Mouse (Mus musculus) embryonic facial prominence, embryonic 11.5 days (tissue): ENCODE data around the gene Spint3. TPM values are rescaled to one million over a fixed set of nuclear protein-coding genes. Genes with fewer than 3 reads are reported as not detected.
"Not testable (repeated sequence)": the region's sequence is repeated elsewhere in the genome, so short reads cannot be mapped to it uniquely, and the experiment has no call there.

ENCODE experiments used
- ATAC-seq: fragments of 200-750 bp; cut with Nextera tagmentation; replicated peaks from 2 replicates; pipeline ENCODE4 v1.8.0; 2017; ENCODE audit warnings: low read depth; ENCODE audit not compliant: insufficient number of reproducible peaks, low FRiP score, low TSS enrichment
- DNase-seq: peaks from one replicate; pipeline ENCODE4 v3.0.0-alpha.2; 2015; ENCODE audit warnings: low spot score
- H3K27ac ChIP-seq: fragments of 300-500 bp; sonication (generic); replicated peaks from 2 replicates; pipeline ENCODE4 v1.5.1; 2014; ENCODE audit warnings: mild to moderate bottlenecking, low read depth, low read length, control low read depth
- H3K27me3 ChIP-seq: fragments of 300-500 bp; sonication (generic); 2 replicates; pipeline ENCODE4 v1.6.1; 2014; ENCODE audit warnings: mild to moderate bottlenecking, low read length, moderate library complexity, mixed read lengths; ENCODE audit not compliant: control insufficient read depth, insufficient read depth
- H3K36me3 ChIP-seq: fragments of 300-500 bp; sonication (generic); replicated peaks from 2 replicates; pipeline ENCODE4 v1.6.1; 2014; ENCODE audit warnings: low read depth, mild to moderate bottlenecking, low read length, moderate library complexity, mixed read lengths; ENCODE audit not compliant: control insufficient read depth, insufficient read depth
- H3K4me1 ChIP-seq: fragments of 300-500 bp; sonication (generic); 2 replicates; pipeline ENCODE4 v1.6.1; 2014; ENCODE audit warnings: low read length, mixed read lengths; ENCODE audit not compliant: control insufficient read depth, insufficient read depth
- H3K4me2 ChIP-seq: fragments of 300-500 bp; sonication (generic); 2 replicates; pipeline ENCODE4 v1.6.1; 2014; ENCODE audit warnings: low read depth, mild to moderate bottlenecking, control low read depth, low read length, moderate library complexity
- H3K4me3 ChIP-seq: fragments of 300-500 bp; sonication (generic); 2 replicates; pipeline ENCODE4 v1.5.1; 2014; ENCODE audit warnings: low read depth, low read length, control low read depth
- H3K9ac ChIP-seq: fragments of 300-500 bp; sonication (generic); replicated peaks from 2 replicates; pipeline ENCODE4 v1.6.1; 2014; ENCODE audit warnings: mild to moderate bottlenecking, control low read depth, low read length
- H3K9me3 ChIP-seq: fragments of 300-500 bp; sonication (generic); replicated peaks from 2 replicates; pipeline ENCODE4 v1.6.1; 2016; ENCODE audit warnings: mild to moderate bottlenecking, low read length, inconsistent platforms, mixed read lengths; ENCODE audit not compliant: control insufficient read depth
- WGBS: fragments of 180-500 bp; shearing (Covaris S2); extraction: QIAGEN DNeasy Blood & Tissue Kit; methylation state at CpG from one replicate; pipeline ENCODE4 v1.1.7; 2014; 5-methylcytosine and 5-hydroxymethylcytosine counted together
- polyA plus RNA-seq: library from polyadenylated mRNA; unstranded; fragments of >200 nt; fragmentation: Nextera tagmentation; extraction: Ambion mirVana; gene quantifications from 2 replicates; pipeline ENCODE4 v1.2.1, GENCODE M21; 2014

Gene Spint3
- polyA plus RNA-seq, 1 experiment from 2014 or later, result not detected

DNA sequence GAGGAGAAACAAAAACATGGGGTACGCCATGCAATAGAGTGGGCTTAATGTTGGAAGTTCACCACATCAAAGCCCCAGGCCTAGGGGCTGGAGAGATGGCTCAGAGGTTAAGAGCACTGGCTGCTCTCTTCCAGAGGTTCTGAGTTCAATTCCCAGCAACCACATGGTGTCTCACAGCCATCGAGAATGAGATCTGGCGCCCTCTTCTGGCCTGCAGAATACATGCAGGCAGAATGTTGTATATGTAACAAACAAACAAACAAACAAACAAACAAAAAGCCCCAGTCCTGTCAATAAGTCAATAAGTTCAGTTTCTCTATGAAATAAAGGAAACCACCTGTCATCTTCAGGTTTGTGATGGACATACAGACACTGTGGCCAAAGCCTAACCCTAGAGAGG, 26.9 kb upstream of the Spint3 start:
- Histone ChIP-seq H3K4me1 (no peaks in the 10 kb centered on the region), H3K27me3 (no peaks in the 10 kb centered on the region), H3K9me3 (no peaks in the 10 kb centered on the region), H3K4me2 (no peak overlapping the region), H3K36me3 (no peaks in the 10 kb centered on the region), H3K4me3 (no peak overlapping the region), H3K9ac (no peak overlapping the region), H3K27ac (no peak overlapping the region)
- ATAC-seq, result no peak
- 64% methylated on average over 3 of the region's 3 CpGs for WGBS
- DNase-seq, result no peak

DNA sequence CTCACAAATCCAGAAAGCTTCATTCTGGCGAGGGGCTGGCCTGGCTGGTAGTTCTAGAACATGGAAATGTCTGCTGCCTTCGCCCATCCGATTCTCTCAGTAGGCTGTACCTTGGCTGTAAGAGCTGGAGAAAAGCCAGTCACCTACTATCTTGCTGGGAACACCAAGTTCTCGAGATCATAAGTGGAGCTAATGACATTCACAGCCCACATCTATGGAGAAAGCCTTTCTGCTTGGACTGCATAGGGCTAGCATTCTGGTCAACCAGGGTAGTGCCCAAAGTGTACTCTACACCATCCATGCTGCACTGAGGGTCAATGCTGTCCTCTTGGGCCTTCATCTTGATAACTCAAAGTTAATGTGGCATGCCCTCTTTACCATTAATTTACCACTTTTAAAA, 20.2 kb upstream of the Spint3 start, which contains the start of gene Eppin:
Eppin (minus strand) TSS at position 101 of the 400 bp plus-strand sequence.
- Histone ChIP-seq H3K4me2 (no peak within 1 kb of the TSS), H3K9me3 (no peaks in the 10 kb centered on the region), H3K27me3 (no peaks in the 10 kb centered on the region), H3K4me3 (no peak within 1 kb of the TSS), H3K27ac (no peak within 1 kb of the TSS), H3K4me1 (no peaks in the 10 kb centered on the region), H3K9ac (no peak within 1 kb of the TSS), H3K36me3 (no peaks in the 10 kb centered on the region)
- ATAC-seq (no peak), DNase-seq (no peak)
- WGBS, result 77% methylated on average over 4 of the region's 4 CpGs

DNA sequence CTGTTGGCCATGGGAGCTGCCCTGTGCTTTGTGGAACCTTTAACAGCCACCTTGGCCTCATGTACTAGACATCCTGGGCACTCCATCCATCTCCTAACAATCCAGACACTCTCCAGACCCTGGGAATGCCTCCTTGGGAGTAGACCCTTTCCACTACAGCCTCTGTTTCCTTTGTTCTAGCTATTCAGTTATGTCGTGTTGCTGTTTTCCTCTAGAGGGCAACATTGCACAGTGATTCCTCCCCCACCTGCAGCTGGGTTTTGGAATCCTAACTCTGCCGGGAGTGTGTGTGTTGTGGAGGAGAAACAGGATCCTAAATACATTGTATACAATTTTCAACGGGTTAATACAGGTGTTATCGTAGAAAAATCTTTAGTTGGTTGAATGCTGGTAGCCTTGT, 18.8 kb upstream of the Spint3 start:
- H3K36me3 ChIP-seq, result no peaks in the 10 kb centered on the region
- DNase-seq (peak; percentile 81), ATAC-seq (0 out of 2 replicates have a peak, but pooled peaks have one; percentile 44)
- WGBS, result 5% methylated on average over 4 of the region's 4 CpGs
- H3K9ac ChIP-seq, result 0 out of 2 replicates have a peak overlapping the region, but pooled peaks have one; percentile 25
- H3K4me2 ChIP-seq, result no peak overlapping the region
- H3K27me3 ChIP-seq, result no peaks in the 10 kb centered on the region
- no peak overlapping the region for H3K4me3 ChIP-seq
- no peaks in the 10 kb centered on the region for H3K9me3 ChIP-seq
- H3K27ac ChIP-seq, result no peak overlapping the region
- H3K4me1 ChIP-seq, result no peaks in the 10 kb centered on the region

DNA sequence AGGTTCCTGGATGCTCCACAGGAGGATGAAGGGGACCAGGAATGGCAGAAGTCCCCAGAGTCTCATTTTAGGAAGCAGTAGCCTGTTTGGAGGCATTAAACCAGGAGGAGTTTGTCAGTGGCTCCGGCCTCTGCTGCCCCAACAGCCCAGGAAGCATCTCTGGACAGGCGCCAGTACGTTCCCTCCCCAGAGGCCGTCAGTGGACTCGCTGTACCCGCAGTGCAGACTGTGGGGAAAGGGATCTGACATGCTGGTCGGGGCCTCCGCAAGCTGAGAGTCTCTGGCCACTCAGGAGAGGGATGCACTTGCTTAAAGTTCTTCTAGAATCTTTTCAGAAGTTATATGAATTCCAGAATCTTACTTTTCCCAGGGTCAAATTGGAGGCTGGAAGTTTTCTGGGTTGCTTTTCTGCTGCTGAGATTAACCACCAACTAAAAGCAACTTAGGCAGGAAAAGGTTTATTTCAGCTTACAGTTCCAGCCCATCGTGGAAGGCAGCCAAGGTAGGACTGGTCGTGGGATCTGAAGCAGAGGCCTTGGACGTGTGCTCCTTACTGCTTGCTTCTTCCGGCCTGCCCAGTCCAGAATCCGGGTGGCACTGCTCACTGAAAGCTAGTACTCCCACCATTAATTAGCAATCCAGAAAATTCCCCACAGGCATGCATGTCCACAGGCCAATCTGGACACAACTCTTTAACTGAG, 11.9 kb upstream of the Spint3 start, which contains the start of gene Wfdc6a:
Wfdc6a (minus strand) TSS at position 423 of the 701 bp plus-strand sequence.
- H3K4me3 ChIP-seq, H3K4me2 ChIP-seq, ATAC-seq, H3K9ac ChIP-seq, DNase-seq, H3K27ac ChIP-seq, H3K36me3 ChIP-seq, H3K4me1 ChIP-seq, H3K27me3 ChIP-seq, H3K9me3 ChIP-seq: not testable (repeated sequence)
- 67% methylated on average over 13 of the region's 13 CpGs for WGBS

DNA sequence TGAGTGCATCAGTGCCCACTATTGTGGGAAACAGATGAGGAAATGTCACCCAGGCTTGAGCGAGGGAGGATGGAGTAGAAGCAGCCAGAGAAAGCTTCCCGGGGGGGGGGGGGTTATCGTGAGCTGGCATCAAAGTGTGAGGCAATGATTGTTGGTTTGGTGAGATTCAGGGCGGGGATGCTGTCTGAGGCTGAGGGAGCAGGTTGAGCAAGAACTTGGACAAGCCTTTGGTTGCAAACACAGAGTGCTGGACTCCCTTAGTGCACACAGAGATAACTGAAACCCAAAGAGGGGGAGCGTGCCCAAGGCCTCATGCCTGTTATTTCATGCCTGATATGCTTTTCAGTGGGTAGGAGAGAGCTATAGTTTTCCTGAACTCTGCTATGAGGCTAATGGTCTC, 5.8 kb downstream of the Spint3 start:
- WGBS, result 86% methylated on average over 5 of the region's 5 CpGs
- H3K36me3 ChIP-seq, result no peaks in the 10 kb centered on the region
- H3K4me3 ChIP-seq, result no peak overlapping the region
- H3K9me3 ChIP-seq, result no peaks in the 10 kb centered on the region
- H3K4me2 ChIP-seq, result no peak overlapping the region
- no peak overlapping the region for H3K9ac ChIP-seq
- H3K4me1 ChIP-seq, result peaks cover 3% of the 10 kb centered on the region; the same call in 1 of the 2 replicates
- no peak for ATAC-seq
- H3K27ac ChIP-seq, result no peak overlapping the region
- no peaks in the 10 kb centered on the region for H3K27me3 ChIP-seq
- no peak for DNase-seq

GRCm38 (mm10) chr2:164566997-164567396, 6.3 kb downstream of the Spint3 start:
- ATAC-seq (no peak), DNase-seq (no peak)
- Histone ChIP-seq H3K27ac (no peak overlapping the region), H3K4me3 (no peak overlapping the region), H3K9me3 (no peaks in the 10 kb centered on the region), H3K4me1 (peaks cover 4% of the 10 kb centered on the region; the same call in 1 of the 2 replicates), H3K9ac (no peak overlapping the region), H3K27me3 (no peaks in the 10 kb centered on the region), H3K36me3 (no peaks in the 10 kb centered on the region), H3K4me2 (no peak overlapping the region)
- 85% methylated on average over 2 of the region's 2 CpGs for WGBS

- WGBS, result 78% methylated on average over 5 of the region's 5 CpGs
- peak overlapping the region; percentile 74; the same call in 1 of the 2 replicates for H3K4me2 ChIP-seq
- ATAC-seq (no peak), DNase-seq (no peak)
- no peaks in the 10 kb centered on the region for H3K9me3 ChIP-seq
- peaks cover 4% of the 10 kb centered on the region; the same call in 1 of the 2 replicates for H3K4me1 ChIP-seq
- no peak overlapping the region for H3K4me3 ChIP-seq
- H3K9ac ChIP-seq, result no peak overlapping the region
- H3K27me3 ChIP-seq, result no peaks in the 10 kb centered on the region
- H3K27ac ChIP-seq, result no peak overlapping the region
- no peaks in the 10 kb centered on the region for H3K36me3 ChIP-seq
Observed at GRCm38 (mm10) chr2:164564346-164564745, 8.9 kb downstream of the Spint3 start.

DNA sequence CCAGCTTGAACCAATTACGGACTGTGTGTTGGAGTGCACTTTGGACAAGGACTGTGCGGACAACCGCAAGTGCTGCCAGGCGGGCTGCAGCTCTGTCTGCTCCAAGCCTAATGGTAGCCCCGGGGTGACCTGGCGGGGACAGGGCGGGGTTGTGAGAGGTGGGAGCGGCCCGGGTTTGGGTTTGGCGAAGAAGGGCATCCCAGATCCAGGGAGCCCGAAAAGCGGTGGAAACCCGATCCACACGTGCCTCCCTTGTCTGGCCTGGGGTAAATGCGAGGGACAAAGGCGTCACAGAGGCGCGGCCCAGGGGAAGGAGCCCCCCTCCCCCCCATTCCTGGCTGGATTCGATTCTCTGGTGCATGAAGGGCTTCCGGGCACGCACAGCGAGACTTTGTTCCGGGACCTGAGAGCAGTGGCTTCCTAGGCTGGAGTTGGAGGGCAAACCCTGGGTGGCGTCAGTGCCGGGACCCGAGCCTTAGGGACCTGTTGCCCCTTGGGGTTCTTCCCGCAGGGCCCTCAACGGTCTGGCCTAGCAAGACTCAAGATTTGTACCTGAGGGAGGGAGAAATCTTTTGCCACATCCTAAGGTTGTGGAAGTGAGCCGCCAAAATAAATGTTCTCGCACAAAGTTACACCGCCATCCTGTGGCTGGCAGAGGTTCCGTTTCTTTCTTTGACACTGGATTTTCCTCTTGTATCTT, 9.8 kb downstream of the Spint3 start:
- DNase-seq, result peak; percentile 80
- H3K4me1 ChIP-seq, result peaks cover 4% of the 10 kb centered on the region; the same call in 1 of the 2 replicates
- H3K4me2 ChIP-seq, result peak overlapping the region; percentile 74
- H3K36me3 ChIP-seq, result no peaks in the 10 kb centered on the region
- H3K9me3 ChIP-seq, result no peaks in the 10 kb centered on the region
- WGBS, result under 1% methylated on average over 32 of the region's 32 CpGs
- H3K27ac ChIP-seq, result peak overlapping the region; percentile 20; the same call in 1 of the 2 replicates
- ATAC-seq, result peak; percentile 81
- no peaks in the 10 kb centered on the region for H3K27me3 ChIP-seq
- peak overlapping the region; percentile 31 for H3K4me3 ChIP-seq
- H3K9ac ChIP-seq, result peak overlapping the region; percentile 70
